In the genomic region with DNA sequence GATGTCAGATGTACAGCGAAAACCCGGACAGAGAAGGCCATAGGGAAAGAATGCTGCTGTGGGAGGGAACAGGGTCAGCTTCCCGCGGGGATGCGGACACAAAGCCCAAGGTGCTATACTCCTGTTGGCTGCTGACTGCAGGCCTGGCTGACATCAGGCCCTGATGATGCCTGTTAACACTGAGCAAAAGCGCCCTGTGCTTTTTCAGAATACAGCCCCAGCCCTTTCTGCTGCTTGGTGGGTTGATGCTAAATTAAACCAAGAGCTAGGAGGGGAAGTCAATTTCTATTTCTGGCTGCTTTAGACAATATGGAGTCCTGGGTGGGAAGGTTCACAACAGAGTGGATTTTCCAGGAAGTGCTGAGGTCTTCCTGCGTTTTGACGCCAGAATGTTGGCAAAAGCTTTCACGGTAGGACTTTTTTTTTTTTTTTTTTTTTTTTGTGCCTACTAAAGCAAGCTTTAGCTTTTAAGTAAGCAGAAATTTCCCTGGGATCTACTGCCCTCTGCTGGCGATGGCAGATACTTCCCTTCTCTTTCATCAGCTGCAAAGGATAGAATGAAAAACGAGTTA, we compare ENCODE assay signal across 8 mouse cellular contexts.
DNase-seq lines count a peak whose midpoint lies in the region; ATAC-seq and TF ChIP-seq lines count a peak whose summit lies in the region.

No protein-coding gene starts in this region.

- H3K9ac ChIP-seq in ES-E14 (ENCODE audit: insufficient read depth, low read depth, low read length, poor library complexity, severe bottlenecking), result no peak overlapping the region
- peak overlapping the region; percentile 36; the same call in 1 of the 2 replicates for H3K9ac ChIP-seq in forebrain, embryonic 15.5 days (replicated peaks)

- WGBS in forebrain, embryonic 15.5 days, result 6% methylated on average over 11 of the region's 11 CpGs

- H3K4me1 ChIP-seq in ES-E14 (ENCODE audit: control insufficient read depth in 2 of 2, insufficient read depth in 2 of 2, low read length in 2 of 2, poor library complexity in 1 of 2), result peaks cover 0 to 13% of the 10 kb centered on the region in 2 experiments; a peak in 1 of 4 replicates
- H3K4me1 ChIP-seq in forebrain, embryonic 15.5 days, result peaks cover 26% of the 10 kb centered on the region

- H3K9me3 ChIP-seq in ES-E14 (ENCODE audit: control insufficient read depth, insufficient read depth, low read depth, low read length), result no peaks in the 10 kb centered on the region
- no peaks in the 10 kb centered on the region for H3K9me3 ChIP-seq in forebrain, embryonic 15.5 days

- no peak overlapping the region for H3K27ac ChIP-seq in ES-E14 (ENCODE audit: insufficient read depth, low read depth, low read length, poor library complexity, severe bottlenecking)
- peak overlapping the region; percentile 50 for H3K27ac ChIP-seq in forebrain, embryonic 15.5 days (replicated peaks)

- intact Hi-C loops in heart, postnatal 25 days (cut with DNase I), result loop anchor here (2.0 to 10.0 kb wide), 4 partner anchors 28 to 508 kb away; no protein-coding TSS in a partner anchor

- H3K36me3 ChIP-seq in ES-E14 (ENCODE audit: control insufficient read depth, insufficient read depth, low read length, poor library complexity, severe bottlenecking), result no peaks in the 10 kb centered on the region; the same call in 1 of the 2 replicates
- no peaks in the 10 kb centered on the region for H3K36me3 ChIP-seq in forebrain, embryonic 15.5 days

- no peaks in the 10 kb centered on the region for H3K27me3 ChIP-seq in forebrain, embryonic 15.5 days

- in situ Hi-C loops in ES-E14 (cut with MboI; ENCODE audit: low sequenced_read_pairs in 2 of 2, unreplicated experiment in 2 of 2), result loop anchor here in 1 of 2 experiments (25.0 kb wide), 1 partner anchor 330 kb away; the partner anchor contains the start of gene Efnb2

- H3K4me3 ChIP-seq in ES-E14 (ENCODE audit: insufficient read depth in 1 of 2, low read depth in 1 of 2, low read length in 2 of 2, poor library complexity in 1 of 2, severe bottlenecking in 1 of 2), result no peak overlapping the region
- no peak overlapping the region for H3K4me3 ChIP-seq in forebrain, embryonic 15.5 days

- peak overlapping the region; percentile 36 for H3K4me2 ChIP-seq in forebrain, embryonic 15.5 days (replicated peaks)

- peak; percentile 56 for ATAC-seq in forebrain, embryonic 15.5 days (replicated peaks)

- peak; percentile 65 for DNase-seq in ES-E14 (ENCODE audit: low read depth, low spot score)
- DNase-seq in c-Kit-positive CD71-positive TER-119-negative erythroid progenitor cells, embryonic 14.5 days (ENCODE audit: low read depth), result peak; percentile 38
- DNase-seq in heart, postnatal 25 days (ENCODE audit: low spot score), result peak; percentile 29
- DNase-seq in layer of hippocampus, adult 11-12 months (ENCODE audit: low spot score), result peak; percentile 81
- DNase-seq in lung, adult 18-20 months, result peak; percentile 72 to 82
- DNase-seq in ovary, postnatal 14 days (ENCODE audit: low spot score), result peak; percentile 73
- peak; percentile 43 to 53 for DNase-seq in thymus, postnatal 36 days

TF ChIP-seq in ES-E14, 5 proteins besides CTCF, POLR2A, EP300 and RAD21:
- TF ChIP-seq ZC3H11A (IDR thresholded peaks at IDR 0.05; ENCODE audit: borderline replicate concordance, low read depth, low read length) (peak; percentile 68; the same call in 1 of the 2 replicates), ZNF384 (IDR thresholded peaks at IDR 0.05; ENCODE audit: low read depth, low read length) (peak; percentile 96), HCFC1 (IDR thresholded peaks at IDR 0.05; ENCODE audit: borderline replicate concordance, insufficient read depth, low read length) (no peak), CHD2 (IDR thresholded peaks at IDR 0.05; ENCODE audit: low read depth, low read length) (no peak), MAFK (IDR thresholded peaks at IDR 0.05; ENCODE audit: insufficient read depth, low read depth, low read length) (no peak)

Comparison
In these comparisons a context has a peak if more than half of its experiments do, and no peak if none do; other contexts are left out.
1. DNase-seq: peak in every context shown above with its lines; median percentile 81 in layer of hippocampus, adult 11-12 months; 77 in lung, adult 18-20 months; 73 in ovary, postnatal 14 days; 65 in ES-E14; 48 in thymus, postnatal 36 days; 38 in c-Kit-positive CD71-positive TER-119-negative erythroid progenitor cells, embryonic 14.5 days; 29 in heart, postnatal 25 days.